Mouse (Mus musculus) myocyte (in vitro differentiated cells): ENCODE results near the gene Pou2f1.

ENCODE experiments used
- MYOD1 ChIP-seq, 3 experiments: IDR thresholded peaks; one replicate each; pipeline ENCODE4 v1.6.1; 2011; ENCODE audit warnings: control low read depth in 2 of 3, low read depth in 2 of 3, mild to moderate bottlenecking in 2 of 3, moderate library complexity in 1 of 3; ENCODE audit not compliant: insufficient read length in 2 of 3, control insufficient read depth in 1 of 3
- POLR2A ChIP-seq: IDR thresholded peaks from one replicate; pipeline ENCODE4 v1.6.1; 2011; ENCODE audit warnings: low read depth, mild to moderate bottlenecking, control low read depth, moderate library complexity; ENCODE audit not compliant: insufficient read length

GRCm38 (mm10) chr1:165852131-165852530, 150.3 kb downstream of the Pou2f1 start:
- TF ChIP-seq MYOD1 (IDR thresholded peaks at IDR 0.05; ENCODE audit: control insufficient read depth in 1 of 3, insufficient read length in 2 of 3, low read depth in 2 of 3) (no peak), POLR2A (no peak)
